Mouse (Mus musculus): ENCODE data around the gene Lmntd1.

Gene Lmntd1

GRCm38 (mm10) chr6:145614219-145614618, at the start of gene Lmntd1:
TSS of gene Lmntd1 (minus strand) at chr6:145614319.
- DNase-seq (ENCODE audit: low read depth in 1 of 2, low spot score in 2 of 2) = no peak

- no peak for DNase-seq (ENCODE audit: low read depth in 1 of 2, low spot score in 2 of 2)
These were observed 46.8 kb upstream of the Lmntd1 start for GRCm38 (mm10) chr6:145660943-145661342.

GRCm38 (mm10) chr6:145659116-145659515, 45.0 kb upstream of the Lmntd1 start:
- no peak for DNase-seq (ENCODE audit: low read depth in 1 of 2, low spot score in 2 of 2)

- no peak for DNase-seq (ENCODE audit: low read depth in 1 of 2, low spot score in 2 of 2)
These were observed 42.8 kb upstream of the Lmntd1 start for GRCm38 (mm10) chr6:145656740-145657591.

GRCm38 (mm10) chr6:145655678-145656077, 41.6 kb upstream of the Lmntd1 start:
- DNase-seq (ENCODE audit: low read depth in 1 of 2, low spot score in 2 of 2) = no peak

GRCm38 (mm10) chr6:145654062-145654836, 40.1 kb upstream of the Lmntd1 start:
- DNase-seq (ENCODE audit: low read depth in 1 of 2, low spot score in 2 of 2) = no peak

- DNase-seq (ENCODE audit: low read depth in 1 of 2, low spot score in 2 of 2) = no peak
These were observed 39.5 kb upstream of the Lmntd1 start for GRCm38 (mm10) chr6:145653626-145654025.

GRCm38 (mm10) chr6:145652986-145653385, 38.9 kb upstream of the Lmntd1 start:
- no peak for DNase-seq (ENCODE audit: low read depth in 1 of 2, low spot score in 2 of 2)

- DNase-seq (ENCODE audit: low read depth in 1 of 2, low spot score in 2 of 2) = no peak
These were observed 37.9 kb upstream of the Lmntd1 start for GRCm38 (mm10) chr6:145651976-145652375.

- DNase-seq (ENCODE audit: low read depth in 1 of 2, low spot score in 2 of 2) = no peak
These were observed 26.9 kb upstream of the Lmntd1 start for GRCm38 (mm10) chr6:145640971-145641506.

- DNase-seq (ENCODE audit: low read depth in 1 of 2, low spot score in 2 of 2) = no peak
These were observed 24.1 kb upstream of the Lmntd1 start for GRCm38 (mm10) chr6:145638248-145638647.

GRCm38 (mm10) chr6:145636682-145637081, 22.6 kb upstream of the Lmntd1 start:
- no peak for DNase-seq (ENCODE audit: low read depth in 1 of 2, low spot score in 2 of 2)

GRCm38 (mm10) chr6:145634454-145634853, 20.3 kb upstream of the Lmntd1 start:
- DNase-seq (ENCODE audit: low read depth in 1 of 2, low spot score in 2 of 2) = no peak

GRCm38 (mm10) chr6:145630269-145630668, 16.1 kb upstream of the Lmntd1 start:
- no peak for DNase-seq (ENCODE audit: low read depth in 1 of 2, low spot score in 2 of 2)

GRCm38 (mm10) chr6:145623141-145623540, 9.0 kb upstream of the Lmntd1 start:
- DNase-seq (ENCODE audit: low read depth in 1 of 2, low spot score in 2 of 2) = no peak

GRCm38 (mm10) chr6:145616402-145617229, 2.5 kb upstream of the Lmntd1 start:
- DNase-seq (ENCODE audit: low read depth in 1 of 2, low spot score in 2 of 2) = no peak

- no peak for DNase-seq (ENCODE audit: low read depth in 1 of 2, low spot score in 2 of 2)
These were observed 1.6 kb upstream of the Lmntd1 start, which contains the start of gene Tuba3b for GRCm38 (mm10) chr6:145615666-145616210. TSS of gene Tuba3b (plus strand) at chr6:145615757.

- no peak for DNase-seq (ENCODE audit: low read depth in 1 of 2, low spot score in 2 of 2)
These were observed 1.5 kb downstream of the Lmntd1 start for GRCm38 (mm10) chr6:145612611-145613010.

GRCm38 (mm10) chr6:145610901-145611300, 3.2 kb downstream of the Lmntd1 start:
- DNase-seq (ENCODE audit: low read depth in 1 of 2, low spot score in 2 of 2) = no peak

GRCm38 (mm10) chr6:145608693-145609092, 5.4 kb downstream of the Lmntd1 start:
- no peak for DNase-seq (ENCODE audit: low read depth in 1 of 2, low spot score in 2 of 2)

GRCm38 (mm10) chr6:145607746-145608145, 6.4 kb downstream of the Lmntd1 start:
- DNase-seq (ENCODE audit: low read depth in 1 of 2, low spot score in 2 of 2) = no peak
